Mouse (Mus musculus) kidney, postnatal 0 days (tissue): ENCODE measurements around the gene Pdp2. TPM values are rescaled to one million over a fixed set of nuclear protein-coding genes. Genes with fewer than 3 reads are reported as not detected.

ENCODE experiments used
- ATAC-seq: fragments of 200-750 bp; cut with Nextera tagmentation; replicated peaks from 2 replicates; pipeline ENCODE4 v1.8.0; 2017; ENCODE audit warnings: low read depth, moderate number of reproducible peaks, moderate TSS enrichment, moderate library complexity; ENCODE audit not compliant: low FRiP score
- DNase-seq: peaks from one replicate; pipeline ENCODE4 v3.0.0-alpha.2; 2016; ENCODE audit warnings: low spot score
- H3K27ac ChIP-seq: fragments of 300-500 bp; sonication (generic); 2 replicates; pipeline ENCODE4 v1.5.1; 2014; ENCODE audit warnings: mild to moderate bottlenecking
- H3K27me3 ChIP-seq: fragments of 300-500 bp; sonication (generic); 2 replicates; pipeline ENCODE4 v1.6.1; 2014; ENCODE audit warnings: low read length, mixed read lengths; ENCODE audit not compliant: insufficient read depth
- H3K36me3 ChIP-seq: fragments of 300-500 bp; sonication (generic); 2 replicates; pipeline ENCODE4 v1.6.1; 2014; ENCODE audit warnings: low read length, mixed read lengths; ENCODE audit not compliant: insufficient read depth
- H3K4me1 ChIP-seq: fragments of 300-500 bp; sonication (generic); replicated peaks from 2 replicates; pipeline ENCODE4 v1.6.1; 2014; ENCODE audit warnings: antibody characterized with exemption, low read length, mixed read lengths; ENCODE audit not compliant: insufficient read depth
- H3K4me2 ChIP-seq: fragments of 300-500 bp; sonication (generic); 2 replicates; pipeline ENCODE4 v1.6.1; 2014; ENCODE audit warnings: mild to moderate bottlenecking, low read length, moderate library complexity, mixed read lengths
- H3K4me3 ChIP-seq: fragments of 300-500 bp; sonication (generic); replicated peaks from 2 replicates; pipeline ENCODE4 v1.5.1; 2014; ENCODE audit warnings: low read depth, low read length
- H3K9ac ChIP-seq: fragments of 300-500 bp; sonication (generic); 2 replicates; pipeline ENCODE4 v1.6.1; 2014; ENCODE audit warnings: low read depth, low read length
- H3K9me3 ChIP-seq: fragments of 300-500 bp; sonication (generic); replicated peaks from 2 replicates; pipeline ENCODE4 v1.6.1; 2016; ENCODE audit warnings: low read length, inconsistent platforms, mixed read lengths
- CTCF ChIP-seq: IDR thresholded peaks from 2 replicates; pipeline ENCODE4 v1.5.1; 2016; ENCODE audit warnings: antibody characterized with exemption, low read depth, mild to moderate bottlenecking, moderate library complexity
- WGBS: fragments of 180-500 bp; shearing (Covaris S2); extraction: QIAGEN DNeasy Blood & Tissue Kit; methylation state at CpG from one replicate; pipeline ENCODE4 v1.1.7; 2014; 5-methylcytosine and 5-hydroxymethylcytosine counted together
- polyA plus RNA-seq: library from polyadenylated mRNA; unstranded; fragments of >200 nt; fragmentation: Nextera tagmentation; extraction: Ambion mirVana; gene quantifications from 2 replicates; pipeline ENCODE4 v1.2.1, GENCODE M21; 2015

Gene Pdp2
- polyA plus RNA-seq, 1 experiment from 2014 or later, result 12.6 TPM

- H3K27me3 ChIP-seq, result no peaks in the 10 kb centered on the region
- WGBS, result 2% methylated on average over 36 of the region's 36 CpGs
- H3K4me3 ChIP-seq, result peak overlapping the region; percentile 37
- H3K9me3 ChIP-seq, result no peaks in the 10 kb centered on the region
- peak overlapping the region; percentile 31; the same call in 1 of the 2 replicates for H3K27ac ChIP-seq
- ATAC-seq (peak; percentile 37; the same call in 1 of the 2 replicates), DNase-seq (no peak)
- peak; percentile 19; the same call in 1 of the 2 replicates for TF ChIP-seq CTCF
- H3K9ac ChIP-seq, result peak overlapping the region; percentile 59
- H3K4me1 ChIP-seq, result peaks cover 6% of the 10 kb centered on the region; the same call in 1 of the 2 replicates
- 0 out of 2 replicates have a peak, but pooled peaks cover 9% of the 10 kb centered on the region for H3K36me3 ChIP-seq
- peak overlapping the region; percentile 67 for H3K4me2 ChIP-seq
These were observed 39.3 kb downstream of the Pdp2 start for GRCm38 (mm10) chr8:104630574-104630973.

DNA sequence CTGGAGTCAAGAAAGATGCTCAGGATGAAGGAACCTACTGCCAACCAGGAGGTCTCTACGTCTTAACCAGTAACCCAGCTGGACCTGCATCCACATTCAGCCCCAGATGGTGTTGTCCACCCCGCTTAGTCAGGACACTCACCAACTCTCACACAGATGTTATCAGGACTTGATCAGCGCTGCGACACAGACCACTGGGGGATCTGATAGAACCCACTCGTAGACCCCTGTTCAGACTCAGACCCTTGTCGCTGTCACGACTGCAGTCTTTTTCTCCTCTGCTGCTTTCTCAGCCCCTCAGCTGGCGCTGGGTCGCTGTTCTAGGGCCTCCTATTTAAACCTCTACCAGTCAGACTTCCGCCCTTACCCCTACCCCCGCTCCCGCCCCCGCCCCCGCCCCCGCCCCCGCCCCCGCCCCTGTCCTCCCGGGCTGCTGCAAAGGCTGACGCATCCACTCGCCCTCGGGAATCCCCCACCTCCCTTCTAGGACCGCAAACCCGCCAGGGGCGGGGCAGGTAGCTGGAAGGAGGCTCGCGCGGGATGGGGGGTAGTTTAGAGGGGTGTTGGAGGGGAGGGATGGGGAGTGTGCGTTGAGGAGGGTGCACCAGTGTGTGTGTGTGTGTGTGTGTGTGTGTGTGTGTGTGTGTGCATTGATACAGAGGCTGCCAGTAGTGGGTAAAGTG lies 39.9 kb downstream of the Pdp2 start, which contains the start of gene Rrad:
Rrad (minus strand) TSS at position 347 of the 683 bp plus-strand sequence.
- Histone ChIP-seq H3K4me3 (peak within 1 kb of the TSS; percentile 37), H3K27me3 (no peaks in the 10 kb centered on the region), H3K9me3 (no peaks in the 10 kb centered on the region), H3K27ac (peak within 1 kb of the TSS; percentile 31), H3K9ac (peak within 1 kb of the TSS; percentile 59), H3K36me3 (0 out of 2 replicates have a peak, but pooled peaks cover 9% of the 10 kb centered on the region), H3K4me1 (peaks cover 6% of the 10 kb centered on the region; the same call in 1 of the 2 replicates), H3K4me2 (peak within 1 kb of the TSS; percentile 67)
- ATAC-seq, result peak; percentile 50
- peak; percentile 56 for DNase-seq
- no peak for TF ChIP-seq CTCF
- WGBS, result 2% methylated on average over 21 of the region's 28 CpGs

- TF ChIP-seq CTCF, result no peak
- Histone ChIP-seq H3K36me3 (0 out of 2 replicates have a peak, but pooled peaks cover 9% of the 10 kb centered on the region), H3K9me3 (no peaks in the 10 kb centered on the region), H3K4me3 (no peak overlapping the region), H3K27me3 (no peaks in the 10 kb centered on the region), H3K9ac (no peak overlapping the region), H3K4me1 (peaks cover 6% of the 10 kb centered on the region; the same call in 1 of the 2 replicates), H3K27ac (peak overlapping the region; percentile 31; the same call in 1 of the 2 replicates), H3K4me2 (peak overlapping the region; percentile 67; the same call in 1 of the 2 replicates)
- 32% methylated on average over 5 of the region's 5 CpGs for WGBS
- ATAC-seq, result no peak
- no peak for DNase-seq
These were observed 40.7 kb downstream of the Pdp2 start for GRCm38 (mm10) chr8:104631975-104632374.

GRCm38 (mm10) chr8:104632486-104632885 lies 41.2 kb downstream of the Pdp2 start:
- Histone ChIP-seq H3K4me1 (peaks cover 6% of the 10 kb centered on the region; the same call in 1 of the 2 replicates), H3K36me3 (0 out of 2 replicates have a peak, but pooled peaks cover 9% of the 10 kb centered on the region), H3K4me3 (no peak overlapping the region), H3K4me2 (no peak overlapping the region), H3K9me3 (no peaks in the 10 kb centered on the region), H3K27me3 (no peaks in the 10 kb centered on the region), H3K9ac (no peak overlapping the region), H3K27ac (no peak overlapping the region)
- no peak for TF ChIP-seq CTCF
- DNase-seq (no peak), ATAC-seq (no peak)
- 69% methylated on average over 6 of the region's 6 CpGs for WGBS

- no peak for TF ChIP-seq CTCF
- 0 out of 2 replicates have a peak, but pooled peaks cover 12% of the 10 kb centered on the region for H3K36me3 ChIP-seq
- DNase-seq, result no peak
- H3K4me1 ChIP-seq, result peaks cover 6% of the 10 kb centered on the region; the same call in 1 of the 2 replicates
- H3K27me3 ChIP-seq, result no peaks in the 10 kb centered on the region
- 44% methylated on average over 9 of the region's 9 CpGs for WGBS
- H3K4me3 ChIP-seq, result no peak overlapping the region
- H3K9me3 ChIP-seq, result no peaks in the 10 kb centered on the region
- ATAC-seq, result no peak
- no peak overlapping the region for H3K27ac ChIP-seq
- H3K4me2 ChIP-seq, result no peak overlapping the region
- no peak overlapping the region for H3K9ac ChIP-seq
These were observed 42.0 kb downstream of the Pdp2 start for GRCm38 (mm10) chr8:104633156-104633744.

GRCm38 (mm10) chr8:104635004-104635710 lies 43.9 kb downstream of the Pdp2 start:
- TF ChIP-seq CTCF, result no peak
- no peak overlapping the region for H3K4me2 ChIP-seq
- no peak for DNase-seq
- peaks cover 6% of the 10 kb centered on the region; the same call in 1 of the 2 replicates for H3K4me1 ChIP-seq
- H3K9me3 ChIP-seq, result no peaks in the 10 kb centered on the region
- no peak overlapping the region for H3K4me3 ChIP-seq
- 0 out of 2 replicates have a peak, but pooled peaks cover 17% of the 10 kb centered on the region for H3K36me3 ChIP-seq
- no peak for ATAC-seq
- H3K27me3 ChIP-seq, result no peaks in the 10 kb centered on the region
- H3K27ac ChIP-seq, result no peak overlapping the region
- no peak overlapping the region for H3K9ac ChIP-seq
- WGBS, result 92% methylated on average over 3 of the region's 3 CpGs
